8 mouse cellular contexts compared by ENCODE assay signal in the genomic region with DNA sequence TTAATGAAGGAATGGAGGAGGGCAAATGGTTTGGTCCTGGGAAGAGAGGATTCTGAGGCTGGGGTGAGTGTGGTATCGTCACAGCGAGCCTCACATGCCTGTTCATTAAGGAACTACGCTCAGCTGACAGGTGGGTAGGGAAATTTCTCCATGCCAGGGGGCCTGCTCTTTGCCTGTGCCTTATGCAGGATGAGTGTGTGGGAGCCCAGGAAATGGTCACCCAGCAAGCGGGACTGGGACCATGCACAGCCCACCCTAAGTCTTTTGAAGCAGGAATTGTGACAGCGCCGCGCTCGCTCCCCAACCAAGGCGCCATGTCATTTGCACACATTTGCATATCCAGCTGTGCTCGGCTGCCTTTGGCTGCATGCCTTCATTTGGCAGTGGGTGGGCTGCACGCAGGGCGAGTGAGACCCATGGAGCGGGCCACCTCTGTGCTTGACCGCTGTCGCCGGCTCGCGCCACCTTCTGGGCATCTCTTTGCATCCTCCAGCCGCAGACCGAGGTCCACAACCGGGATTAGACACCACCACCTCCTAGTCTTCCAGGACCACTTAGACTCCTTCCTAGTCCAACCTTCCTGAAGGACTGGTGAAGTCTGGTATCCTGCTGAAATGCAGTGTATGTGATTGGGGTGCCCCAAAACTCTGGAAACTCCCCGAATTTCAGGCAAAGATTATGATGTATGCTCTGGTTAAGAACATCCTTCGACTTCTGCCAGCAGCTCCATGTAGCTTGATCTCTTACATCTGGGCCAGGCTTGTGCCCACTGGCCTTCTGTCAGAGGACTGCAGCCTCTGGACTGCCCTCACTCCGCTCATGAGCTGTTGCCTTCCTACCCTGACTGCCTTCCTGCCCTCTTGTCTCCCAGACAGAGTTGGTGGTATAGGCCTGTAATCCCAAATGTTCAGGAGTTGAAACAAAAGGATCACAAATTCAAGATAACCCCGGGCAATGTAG. TPM values are rescaled to one million over a fixed set of nuclear protein-coding genes. Genes with fewer than 3 reads are reported as not detected.
DNase-seq lines count a peak whose midpoint lies in the region; ATAC-seq and TF ChIP-seq lines count a peak whose summit lies in the region.

No protein-coding gene starts in this region.

- DNase-seq in adrenal gland, postnatal 25 days, result peak; percentile 32
- no peak for DNase-seq in adrenal gland, adult 18-20 months (ENCODE audit: low spot score in 2 of 2)
- peak; percentile 45 for DNase-seq in lung, postnatal 10 days
- no peak for DNase-seq in lung, adult 2 months
- DNase-seq in hindbrain, embryonic 14.5 days (ENCODE audit: low spot score), result no peak
- no peak for DNase-seq in thymus, postnatal 4 days

- H3K36me3 ChIP-seq in hindbrain, embryonic 14.5 days (replicated peaks; ENCODE audit: control insufficient read depth, insufficient read depth), result no peaks in the 10 kb centered on the region
- H3K36me3 ChIP-seq in midbrain, embryonic 13.5 days, result no peaks in the 10 kb centered on the region

- H3K4me1 ChIP-seq in lung, adult 2 months (ENCODE audit: control insufficient read depth, insufficient read depth, low read length), result peaks cover 6% of the 10 kb centered on the region
- peaks cover 15% of the 10 kb centered on the region for H3K4me1 ChIP-seq in hindbrain, embryonic 14.5 days (replicated peaks; ENCODE audit: control insufficient read depth, insufficient read depth, low read length)
- H3K4me1 ChIP-seq in midbrain, embryonic 13.5 days (replicated peaks), result peaks cover 22% of the 10 kb centered on the region

- no peak overlapping the region for H3K27ac ChIP-seq in hindbrain, embryonic 14.5 days
- no peak overlapping the region for H3K27ac ChIP-seq in midbrain, embryonic 13.5 days

- no peak for TF ChIP-seq POLR2A in lung, adult 2 months (IDR thresholded peaks at IDR 0.05; ENCODE audit: borderline replicate concordance, extremely low read depth, low read depth, low read length)

- H3K4me3 ChIP-seq in lung, adult 2 months (replicated peaks; ENCODE audit: extremely low read depth, low read depth, low read length), result no peak overlapping the region
- peak overlapping the region; percentile 16 for H3K4me3 ChIP-seq in hindbrain, embryonic 14.5 days (replicated peaks; ENCODE audit: low read length)
- peak overlapping the region; percentile 10 for H3K4me3 ChIP-seq in midbrain, embryonic 13.5 days (replicated peaks)

- 15% methylated on average over 25 of the region's 25 CpGs for WGBS in lung, adult 2 months
- WGBS in hindbrain, embryonic 14.5 days, result 12% methylated on average over 25 of the region's 25 CpGs
- 11% methylated on average over 25 of the region's 25 CpGs for WGBS in midbrain, embryonic 13.5 days

- no peak for TF ChIP-seq CTCF in lung, adult 2 months (IDR thresholded peaks at IDR 0.05; ENCODE audit: insufficient read depth, low read length)

- H3K9me3 ChIP-seq in hindbrain, embryonic 14.5 days (ENCODE audit: control insufficient read depth, low read length), result no peaks in the 10 kb centered on the region
- no peaks in the 10 kb centered on the region for H3K9me3 ChIP-seq in midbrain, embryonic 13.5 days

- peak; percentile 12; the same call in 1 of the 2 replicates for ATAC-seq in hindbrain, embryonic 14.5 days (ENCODE audit: low FRiP score)
- peak; percentile 48; the same call in 1 of the 2 replicates for ATAC-seq in midbrain, embryonic 13.5 days
- no peak for ATAC-seq in monocyte, adult 5-6 weeks (replicated peaks; ENCODE audit: insufficient number of reproducible peaks, low FRiP score, low TSS enrichment, poor library complexity, severe bottlenecking)

- H3K4me2 ChIP-seq in hindbrain, embryonic 14.5 days (replicated peaks), result peak overlapping the region; percentile 50
- H3K4me2 ChIP-seq in midbrain, embryonic 13.5 days (replicated peaks), result peak overlapping the region; percentile 53

- peaks cover 43% of the 10 kb centered on the region for H3K27me3 ChIP-seq in hindbrain, embryonic 14.5 days (ENCODE audit: control insufficient read depth, insufficient read depth, low read length)
- H3K27me3 ChIP-seq in midbrain, embryonic 13.5 days, result peaks cover 54% of the 10 kb centered on the region

- H3K9ac ChIP-seq in hindbrain, embryonic 14.5 days, result peak overlapping the region; percentile 44
- H3K9ac ChIP-seq in midbrain, embryonic 13.5 days (replicated peaks), result no peak overlapping the region; the same call in 1 of the 2 replicates

RNA-seq across cellular contexts. Expression of a gene that starts 17.0 kb away (rescaled TPM):
- 12.1 and 19.9 TPM in 2 replicates for total RNA-seq in adrenal gland, postnatal 25 days (2021)
- 10 to 100 TPM; 12.5 to 13.2 TPM for total RNA-seq in adrenal gland, adult 18-20 months (2021)
- polyA plus RNA-seq in lung, adult 2 months (2012; rRNA removed), result 16.5 and 18.1 TPM in 2 replicates
- 37.6 and 40.8 TPM in 2 replicates for polyA plus RNA-seq in hindbrain, embryonic 14.5 days (2014; fragmentation: Nextera tagmentation; extraction: Ambion mirVana)
- polyA plus RNA-seq in midbrain, embryonic 13.5 days (2015; fragmentation: Nextera tagmentation; extraction: Ambion mirVana), result 26.8 and 27.7 TPM in 2 replicates
- total RNA-seq in monocyte, adult 5-6 weeks (2017), result 3.2 to 7.1 TPM (median 5.3 TPM) in 3 replicates

RNA-seq across cellular contexts. Expression of a gene that starts 55.7 kb away (rescaled TPM):
- 73.2 and 88.5 TPM in 2 replicates for total RNA-seq in adrenal gland, postnatal 25 days (2021)
- 10 to 100 TPM; 65.0 to 76.3 TPM for total RNA-seq in adrenal gland, adult 18-20 months (2021)
- polyA plus RNA-seq in lung, adult 2 months (2012; rRNA removed), result 12.2 and 20.0 TPM in 2 replicates
- polyA plus RNA-seq in hindbrain, embryonic 14.5 days (2014; fragmentation: Nextera tagmentation; extraction: Ambion mirVana), result 153 and 171 TPM in 2 replicates
- 146 and 164 TPM in 2 replicates for polyA plus RNA-seq in midbrain, embryonic 13.5 days (2015; fragmentation: Nextera tagmentation; extraction: Ambion mirVana)
- 13.2 to 43.8 TPM (median 33.9 TPM) in 3 replicates for total RNA-seq in monocyte, adult 5-6 weeks (2017)

RNA-seq across cellular contexts. Expression of a gene that starts 56.3 kb away (rescaled TPM):
- total RNA-seq in adrenal gland, postnatal 25 days (2021), result 210 and 212 TPM in 2 replicates
- 100 to 1,000 TPM; 160 to 179 TPM for total RNA-seq in adrenal gland, adult 18-20 months (2021)
- 49.1 and 93.5 TPM in 2 replicates for polyA plus RNA-seq in lung, adult 2 months (2012; rRNA removed)
- 526 and 623 TPM in 2 replicates for polyA plus RNA-seq in hindbrain, embryonic 14.5 days (2014; fragmentation: Nextera tagmentation; extraction: Ambion mirVana)
- polyA plus RNA-seq in midbrain, embryonic 13.5 days (2015; fragmentation: Nextera tagmentation; extraction: Ambion mirVana), result 1,022 and 1,113 TPM in 2 replicates
- 482 to 520 TPM (median 483 TPM) in 3 replicates for total RNA-seq in monocyte, adult 5-6 weeks (2017)

Comparison
In these comparisons a context has a peak if more than half of its experiments do, and no peak if none do; other contexts are left out.
1. DNase-seq: peak in adrenal gland, postnatal 25 days (single experiment) and lung, postnatal 10 days (single experiment); none in adrenal gland, adult 18-20 months (0 of 2), lung, adult 2 months (single experiment), hindbrain, embryonic 14.5 days (single experiment) and thymus, postnatal 4 days (single experiment).